Mouse (Mus musculus) layer of hippocampus, postnatal 25 days (tissue): ENCODE measurements around the gene Senp8. TPM values are rescaled to one million over a fixed set of nuclear protein-coding genes. Genes with fewer than 3 reads are reported as not detected.
"Not testable (repeated sequence)": the region's sequence is repeated elsewhere in the genome, so short reads cannot be mapped to it uniquely, and the experiment has no call there.

ENCODE experiments used
- DNase-seq, 2 experiments: peaks; one replicate each; pipeline ENCODE4 v3.0.0; 2022; ENCODE audit warnings: mixed read lengths in 2 of 2, low spot score in 1 of 2; ENCODE audit errors: extremely low spot score in 1 of 2
- total RNA-seq, 2 experiments: library from RNA; stranded (reverse); gene quantifications; 2 replicates each; pipeline ENCODE4 v1.2.3; 2021

The Senp8 gene
- 1 to 10 TPM; 9.2 to 9.7 TPM for total RNA-seq

GRCm38 (mm10) chr9:59750267-59751065 lies at the start of gene Senp8, which contains the start of gene Myo9a:
TSS of gene Senp8 (minus strand) at chr9:59750710.
TSS of gene Myo9a (plus strand) at chr9:59750896.
- DNase-seq: peak; percentile 98 to 99

GRCm38 (mm10) chr9:59766966-59767461 lies 16.5 kb upstream of the Senp8 start:
- DNase-seq: not testable (repeated sequence)

- no peak for DNase-seq
Measured at GRCm38 (mm10) chr9:59760515-59760914, 10.0 kb upstream of the Senp8 start.

- DNase-seq: not testable (repeated sequence)
Measured at GRCm38 (mm10) chr9:59757016-59757415, 6.5 kb upstream of the Senp8 start.

GRCm38 (mm10) chr9:59755199-59755598 lies 4.7 kb upstream of the Senp8 start:
- no peak for DNase-seq

GRCm38 (mm10) chr9:59751966-59752365 lies 1.5 kb upstream of the Senp8 start:
- DNase-seq: no peak

GRCm38 (mm10) chr9:59751066-59751581 lies 614 bp upstream of the Senp8 start:
- DNase-seq: peak in 1 of 2 experiments; percentile 49

GRCm38 (mm10) chr9:59749581-59750265 lies 787 bp downstream of the Senp8 start:
- no peak for DNase-seq

- no peak for DNase-seq
Measured at GRCm38 (mm10) chr9:59748969-59749368, 1.5 kb downstream of the Senp8 start.

GRCm38 (mm10) chr9:59748387-59748786 lies 2.1 kb downstream of the Senp8 start:
- no peak for DNase-seq

- no peak for DNase-seq
Measured at GRCm38 (mm10) chr9:59743903-59744302, 6.6 kb downstream of the Senp8 start.

- no peak for DNase-seq
Measured at GRCm38 (mm10) chr9:59740593-59740992, 9.9 kb downstream of the Senp8 start.

GRCm38 (mm10) chr9:59735394-59735793 lies 15.1 kb downstream of the Senp8 start:
- DNase-seq: no peak

GRCm38 (mm10) chr9:59733075-59733474 lies 17.4 kb downstream of the Senp8 start:
- no peak for DNase-seq

- DNase-seq: no peak
Measured at GRCm38 (mm10) chr9:59731136-59731535, 19.4 kb downstream of the Senp8 start.

GRCm38 (mm10) chr9:59727569-59728286 lies 22.8 kb downstream of the Senp8 start:
- DNase-seq: no peak

GRCm38 (mm10) chr9:59725515-59725914 lies 25.0 kb downstream of the Senp8 start:
- DNase-seq: no peak

GRCm38 (mm10) chr9:59723791-59724442 lies 26.6 kb downstream of the Senp8 start:
- DNase-seq: peak; percentile 23 to 25

GRCm38 (mm10) chr9:59723096-59723657 lies 27.3 kb downstream of the Senp8 start:
- peak; percentile 56 to 58 for DNase-seq

- DNase-seq: no peak
Measured at GRCm38 (mm10) chr9:59721144-59721543, 29.4 kb downstream of the Senp8 start.
